Mouse (Mus musculus) right cerebral cortex, adult 2 months (tissue): ENCODE data around the gene Gbp9.
"Not testable (repeated sequence)": the region's sequence is repeated elsewhere in the genome, so short reads cannot be mapped to it uniquely, and the experiment has no call there.

Experiments used
- DNase-seq, 2 experiments: peaks; one replicate each; pipeline ENCODE4 v3.0.0; 2021 to 2022; ENCODE audit warnings: low spot score in 2 of 2

Gbp9 gene

DNA sequence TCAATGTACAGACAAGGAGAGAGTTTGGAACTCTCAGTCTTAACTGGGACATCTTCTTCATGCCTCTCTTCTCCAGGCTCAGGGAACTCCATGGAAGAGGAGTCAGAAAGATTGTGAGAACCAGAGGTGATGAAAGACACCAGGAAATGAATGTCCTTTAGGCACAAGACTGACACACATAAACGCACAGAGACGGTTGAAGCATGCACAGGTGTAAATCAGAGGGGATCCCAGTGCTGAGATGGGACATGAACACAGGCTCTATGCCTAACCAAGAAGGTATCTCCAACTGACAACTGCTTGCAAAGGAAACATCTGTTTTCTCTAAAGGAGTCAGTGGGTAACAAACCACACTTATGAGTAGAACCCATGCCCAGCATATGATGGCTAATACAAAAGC is 79.1 kb downstream of the Gbp9 start:
- DNase-seq = no peak

DNA sequence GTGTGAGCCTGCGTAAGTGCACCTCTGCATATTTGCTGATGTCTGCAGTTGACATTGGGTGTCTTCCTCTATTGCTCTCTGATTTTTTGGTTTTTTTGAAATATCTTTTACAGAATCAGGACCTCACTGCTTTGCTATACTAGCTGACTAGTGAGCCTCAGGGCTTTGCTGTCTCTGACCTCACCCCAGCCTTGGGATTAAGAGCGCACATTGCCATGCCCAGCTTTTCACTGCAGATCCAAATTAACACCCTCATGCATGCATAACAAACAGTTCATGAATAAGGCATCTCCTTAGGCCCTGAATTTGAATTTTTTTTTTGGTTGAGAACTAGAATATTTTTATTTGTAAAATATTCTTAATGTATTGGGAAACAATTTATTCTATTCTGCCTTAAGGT is 84.1 kb downstream of the Gbp9 start:
- no peak for DNase-seq

DNA sequence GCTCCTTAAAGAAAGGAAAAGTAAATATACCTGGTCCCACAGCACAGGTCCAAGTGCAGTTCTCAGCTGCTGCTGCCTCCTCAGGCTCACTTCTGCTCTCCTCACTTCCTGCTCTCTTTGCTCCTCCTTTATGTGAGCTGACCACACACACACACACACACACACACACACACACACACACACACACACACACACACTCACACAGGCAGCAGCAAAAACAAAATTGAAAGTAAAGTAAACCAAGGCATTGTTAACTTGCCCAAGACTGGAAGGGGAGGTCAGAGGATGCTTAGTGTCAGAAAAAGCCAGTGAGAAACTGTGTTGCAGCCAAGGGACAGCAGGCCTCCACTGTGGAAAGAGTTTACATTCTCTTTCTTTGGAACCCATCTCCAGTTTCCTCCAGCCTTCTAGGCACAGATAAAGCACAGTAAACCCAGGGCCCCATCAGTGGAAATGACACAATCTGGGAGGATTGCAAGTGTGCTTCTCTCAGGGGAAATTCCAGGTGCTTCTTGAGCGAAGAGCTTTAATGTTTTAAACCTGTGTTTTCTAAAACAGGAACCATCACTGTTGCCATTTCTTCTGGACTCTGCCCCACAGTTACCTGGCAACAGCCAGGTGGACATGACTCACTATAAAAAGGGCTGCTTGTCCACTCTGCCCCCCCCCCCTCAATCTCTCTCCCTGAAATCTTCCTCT is 85.7 kb downstream of the Gbp9 start:
- not testable (repeated sequence) for DNase-seq

DNA sequence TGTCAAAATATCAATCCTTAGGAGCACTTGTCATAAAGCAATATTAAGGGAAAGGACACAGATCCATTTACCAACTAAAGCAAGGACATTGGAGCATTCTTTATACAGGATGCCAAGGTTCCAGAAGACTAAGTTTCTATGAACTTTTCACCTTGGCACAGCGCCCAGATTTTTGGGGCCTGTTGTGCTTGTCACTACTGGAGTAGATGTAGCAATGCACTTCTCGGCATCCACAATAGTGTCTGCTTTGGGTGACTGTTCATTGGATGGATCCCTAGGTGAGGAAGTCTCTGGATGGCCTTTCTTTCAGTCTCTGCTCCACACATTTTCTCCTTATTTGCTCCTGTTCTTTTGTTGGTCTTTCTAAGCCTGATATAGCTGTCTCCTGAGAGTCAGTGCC is 107.0 kb downstream of the Gbp9 start:
- DNase-seq = no peak
